Mouse (Mus musculus): ENCODE results near the gene Rbfox2.
A peak's percentile ranks its signal among the peaks of the same experiment; 100 is the strongest.

Rbfox2 gene

DNA sequence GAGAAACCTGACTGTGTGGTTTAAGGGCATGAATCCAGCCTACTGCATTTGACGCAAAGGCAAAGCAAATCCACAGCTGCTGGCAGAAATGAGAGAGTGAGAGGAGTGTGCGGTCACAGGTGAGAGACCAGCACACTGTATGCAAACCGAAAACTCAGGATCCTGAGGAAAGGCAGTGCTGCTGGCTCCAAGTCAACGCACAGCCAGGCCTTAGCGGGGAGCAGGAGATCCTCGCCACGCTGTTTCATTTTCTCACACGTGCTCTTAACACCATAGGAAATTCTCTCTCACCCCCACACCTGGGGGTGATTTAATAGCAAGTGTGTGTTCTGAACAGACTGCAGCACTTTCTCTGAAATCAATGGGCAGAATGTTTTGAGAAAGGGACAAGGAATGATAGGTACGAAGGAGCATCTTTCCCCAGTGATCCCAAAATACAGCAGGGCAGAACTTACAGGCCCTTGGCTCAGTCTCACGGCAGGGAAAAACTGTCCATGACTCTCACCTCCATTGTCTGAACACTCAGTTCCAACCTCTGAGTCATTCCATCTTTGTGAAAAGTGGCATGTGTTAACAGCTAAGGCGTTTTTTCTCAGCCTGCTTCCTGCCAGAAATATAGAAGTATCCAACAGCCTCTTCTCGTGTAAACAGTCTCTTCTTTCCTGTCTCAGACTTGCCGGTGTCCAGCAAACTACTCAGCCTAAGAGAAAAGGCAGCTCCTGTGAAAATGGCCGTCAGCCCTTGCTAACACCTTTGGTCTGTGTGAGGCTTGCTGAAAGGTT, 114.5 kb downstream of the Rbfox2 start:
- no peak for DNase-seq (ENCODE audit: low read depth, low spot score)

DNA sequence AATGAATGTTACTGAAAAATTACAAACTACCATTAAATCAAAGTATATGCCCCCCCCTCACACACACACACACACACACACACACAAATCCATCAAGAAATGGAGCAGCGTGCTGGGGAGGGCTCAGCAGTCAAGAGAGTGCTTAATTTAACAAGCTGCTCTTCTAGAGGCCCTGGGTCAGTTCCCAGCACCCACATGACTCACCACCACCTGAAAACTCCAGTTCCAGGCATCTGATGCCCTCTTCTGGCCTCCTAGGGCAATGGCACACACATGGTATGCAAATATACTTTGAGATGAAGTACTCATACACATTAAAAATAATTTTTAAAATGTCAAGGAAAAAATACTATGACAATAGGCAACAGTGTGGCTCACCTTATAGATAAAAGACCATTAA, 120.7 kb downstream of the Rbfox2 start:
- no peak for DNase-seq (ENCODE audit: low read depth, low spot score)

DNA sequence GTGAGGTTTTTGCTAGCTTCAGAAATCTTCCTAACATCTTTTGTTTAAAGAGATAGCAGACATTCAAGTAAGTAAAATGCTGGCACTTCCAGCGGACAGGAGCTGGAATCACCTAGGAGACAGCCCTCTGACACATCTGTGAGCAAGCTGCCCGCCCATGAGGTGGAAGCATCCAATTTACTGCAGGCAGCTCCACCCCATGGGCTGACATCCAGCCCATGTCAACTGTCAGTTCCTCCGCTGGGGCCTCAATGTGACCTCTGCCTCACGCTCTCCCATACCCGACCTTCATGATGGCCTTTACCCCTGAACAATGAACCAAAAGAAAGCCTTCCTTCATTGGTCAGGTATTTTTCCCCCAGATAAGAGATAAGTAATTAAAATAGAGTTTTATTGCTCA, 121.2 kb downstream of the Rbfox2 start:
- DNase-seq (ENCODE audit: low read depth, low spot score): no peak

DNA sequence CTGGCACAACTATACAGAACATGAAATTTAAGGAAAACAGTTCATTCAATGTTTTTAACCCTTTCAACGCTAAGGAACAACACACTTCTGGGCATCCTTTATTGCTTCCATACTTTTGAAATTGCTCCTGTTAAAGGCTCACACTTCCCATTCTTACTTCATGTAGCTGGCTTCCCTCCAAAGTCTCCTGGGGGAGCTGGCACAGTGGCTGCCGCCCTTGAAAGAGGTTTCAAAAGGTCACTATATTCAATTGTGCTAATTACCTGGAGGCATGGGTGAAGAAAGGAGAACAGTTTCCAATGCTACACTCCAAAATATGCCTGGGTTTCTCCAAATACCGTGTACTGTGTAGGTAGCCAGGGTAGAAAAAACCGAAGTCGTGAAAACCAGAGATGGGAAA, 124.0 kb downstream of the Rbfox2 start:
- DNase-seq (ENCODE audit: low read depth, low spot score): no peak

DNA sequence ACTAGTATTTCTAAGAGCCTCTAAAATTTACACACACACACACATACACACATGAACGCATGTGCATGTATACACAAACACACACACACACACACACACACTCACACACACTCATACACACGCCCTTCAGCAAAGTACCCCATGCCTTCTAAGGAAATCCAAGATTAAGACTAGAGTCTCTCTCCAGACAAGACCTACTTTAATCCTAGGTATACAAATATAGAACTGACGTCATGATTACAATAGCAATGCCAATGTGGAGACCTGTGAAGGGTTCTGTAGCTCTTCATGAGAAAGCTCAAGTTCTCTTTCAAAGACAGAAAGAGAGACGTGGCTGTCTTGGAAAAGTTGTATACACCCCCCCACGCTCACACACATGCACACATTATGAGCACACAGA, 132.8 kb downstream of the Rbfox2 start:
- no peak for DNase-seq (ENCODE audit: low read depth, low spot score)

DNA sequence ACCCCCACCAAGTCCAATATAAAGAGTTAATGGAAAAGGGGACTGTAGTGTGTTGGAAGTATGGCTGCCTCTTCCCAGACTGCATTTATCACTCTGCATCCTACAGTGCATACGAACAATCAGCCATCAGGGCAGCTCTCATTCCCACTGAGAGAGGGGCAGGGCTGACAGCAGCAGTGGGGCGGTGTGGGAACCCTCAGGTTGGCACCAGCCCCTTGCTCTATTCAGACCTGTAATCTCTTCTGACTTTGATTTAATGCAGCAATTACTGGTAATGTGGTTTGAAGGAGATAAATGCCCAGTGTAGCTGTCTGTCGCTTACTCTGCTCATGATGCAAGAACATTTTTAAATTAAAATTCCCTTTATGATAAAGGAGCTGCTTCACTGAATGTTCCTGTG, 134.4 kb downstream of the Rbfox2 start:
- DNase-seq (ENCODE audit: low read depth, low spot score): no peak

DNA sequence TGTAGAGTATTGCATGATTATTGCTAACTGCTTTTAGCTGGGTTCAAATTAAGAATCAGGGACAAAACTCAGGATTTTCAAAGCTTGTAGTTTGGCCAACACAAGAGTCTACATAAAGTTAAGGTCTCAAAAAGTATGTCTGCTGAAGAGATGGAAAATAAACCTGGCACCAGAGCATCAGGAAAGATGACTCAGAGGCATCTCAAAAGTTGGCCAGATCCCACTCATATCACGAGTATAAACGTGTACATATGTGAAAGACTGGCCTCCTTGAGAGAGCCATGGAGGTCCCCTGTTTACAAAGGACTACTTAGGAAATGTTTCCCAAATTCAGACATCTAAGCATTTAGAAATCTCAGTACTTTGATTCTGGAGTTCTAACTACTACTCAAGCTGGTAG, 138.0 kb downstream of the Rbfox2 start:
- no peak for DNase-seq (ENCODE audit: low read depth, low spot score)

DNA sequence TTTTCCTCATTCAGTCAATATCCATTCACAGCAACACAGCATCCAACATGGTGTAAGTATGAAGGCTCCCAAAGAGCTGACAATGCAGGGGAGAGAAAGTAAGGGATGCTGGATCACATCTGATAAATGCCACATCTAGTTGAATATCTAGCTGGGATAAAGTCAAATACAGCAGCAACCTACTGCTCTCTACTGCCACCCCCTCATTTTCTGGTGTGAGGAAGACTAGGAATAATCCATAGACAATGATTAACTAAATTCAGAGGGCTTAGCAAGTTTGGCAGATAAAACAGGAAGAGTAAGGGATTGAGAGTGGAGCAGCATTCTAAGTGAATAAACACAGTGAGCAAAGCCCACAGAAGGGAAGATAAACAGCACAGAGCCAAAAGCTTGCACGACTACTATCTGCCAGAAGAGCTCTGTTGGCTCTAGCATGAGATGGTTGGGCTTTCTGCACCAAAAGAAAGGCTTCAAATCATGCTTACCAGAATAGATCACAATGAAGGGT, 140.5 kb downstream of the Rbfox2 start:
- DNase-seq (ENCODE audit: low read depth, low spot score): no peak

DNA sequence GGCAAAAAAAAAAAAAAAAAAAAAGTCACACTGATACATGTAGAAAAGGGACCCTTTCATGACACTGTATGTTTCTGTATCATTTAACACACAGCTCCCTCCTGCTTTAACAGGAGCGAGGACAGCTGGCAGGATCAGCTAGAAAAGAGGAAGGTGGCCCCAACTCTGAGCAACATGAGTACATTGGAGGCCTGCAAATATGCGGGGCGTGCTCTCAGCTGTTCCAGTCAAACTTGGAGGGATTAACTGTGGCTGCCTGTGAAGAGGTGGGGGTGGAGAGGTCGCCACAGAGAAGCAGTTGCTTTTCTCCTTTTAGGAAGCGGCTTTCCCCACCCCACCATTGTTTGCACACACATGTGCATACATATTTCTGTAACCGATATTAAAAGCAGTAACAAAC, 143.5 kb downstream of the Rbfox2 start:
- no peak for DNase-seq (ENCODE audit: low read depth, low spot score)

DNA sequence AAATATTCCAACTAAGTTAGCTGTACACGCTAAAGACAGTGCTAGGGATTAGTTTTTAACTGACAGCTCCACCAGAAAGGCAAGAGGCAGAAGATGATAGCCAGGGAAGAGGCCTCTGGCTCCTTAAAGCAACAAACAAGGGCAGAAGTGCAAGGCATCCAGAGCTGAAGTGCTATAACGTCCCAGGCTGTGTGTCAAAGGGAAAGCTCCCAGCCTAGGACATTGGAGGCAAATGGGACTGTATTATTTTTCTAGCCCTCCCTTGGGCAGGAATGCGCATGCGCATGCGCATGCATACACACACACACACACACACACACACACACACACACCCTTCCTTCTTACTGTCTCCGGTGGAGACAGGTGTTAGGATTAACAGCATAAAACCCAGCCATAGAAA, 143.9 kb downstream of the Rbfox2 start:
- DNase-seq (ENCODE audit: low read depth, low spot score): no peak

DNA sequence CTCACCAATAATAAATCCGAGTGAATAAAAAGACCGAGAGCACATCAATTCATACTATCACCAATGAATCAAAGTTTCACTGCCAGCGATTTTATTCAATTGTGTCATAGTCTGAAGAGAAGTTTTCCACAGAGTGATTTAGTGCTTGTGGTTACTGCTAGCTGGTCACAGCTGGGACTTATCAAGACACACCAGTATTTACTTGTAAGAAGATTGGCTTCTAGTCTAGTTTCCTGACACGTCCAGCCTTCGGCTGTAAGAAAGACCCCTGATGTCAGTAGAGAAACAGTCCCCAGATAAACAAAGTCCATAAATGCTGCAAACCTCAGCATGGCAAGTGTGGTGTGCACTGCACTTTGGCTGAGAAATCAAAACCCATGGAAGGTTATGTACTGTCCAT, 145.4 kb downstream of the Rbfox2 start:
- DNase-seq (ENCODE audit: low read depth, low spot score): no peak

DNA sequence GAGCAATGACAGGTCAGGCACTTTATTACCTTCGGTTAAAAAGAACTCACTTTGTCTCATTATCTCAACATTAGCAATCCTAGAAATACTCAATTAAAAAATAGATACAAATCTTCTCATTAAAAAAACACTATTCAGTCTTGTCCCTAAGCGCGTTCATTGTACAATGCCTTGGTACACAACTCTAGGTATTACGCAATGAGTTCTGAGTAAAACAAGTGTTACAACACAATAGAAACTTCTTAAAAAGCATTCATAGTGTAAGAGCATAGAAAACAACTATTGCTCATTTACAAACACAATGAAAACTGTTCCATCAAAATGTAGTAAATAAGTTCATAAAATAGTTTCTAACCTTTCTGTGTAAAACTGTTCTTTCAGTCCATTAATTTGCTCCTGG, 146.0 kb downstream of the Rbfox2 start:
- DNase-seq (ENCODE audit: low read depth, low spot score): no peak

DNA sequence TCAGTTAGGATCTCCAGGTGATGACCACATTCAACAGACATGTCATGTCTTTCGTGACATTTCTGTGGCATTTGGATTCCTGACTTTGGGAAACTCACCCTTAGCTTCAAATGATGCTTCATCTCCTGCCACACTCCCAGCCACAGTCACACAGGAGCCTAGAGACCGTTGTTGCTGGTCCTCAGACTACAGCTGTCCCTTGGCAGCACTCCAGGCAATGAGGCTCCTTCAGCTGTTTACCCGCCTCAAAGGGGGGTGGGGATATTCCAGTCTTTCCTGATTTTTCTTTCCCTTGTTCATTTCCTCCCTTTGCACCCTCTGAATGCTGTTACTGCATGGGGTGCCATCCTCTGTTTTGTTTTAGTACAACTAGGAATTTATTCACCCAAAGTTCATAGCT, 150.3 kb downstream of the Rbfox2 start:
- DNase-seq (ENCODE audit: low read depth, low spot score): no peak

DNA sequence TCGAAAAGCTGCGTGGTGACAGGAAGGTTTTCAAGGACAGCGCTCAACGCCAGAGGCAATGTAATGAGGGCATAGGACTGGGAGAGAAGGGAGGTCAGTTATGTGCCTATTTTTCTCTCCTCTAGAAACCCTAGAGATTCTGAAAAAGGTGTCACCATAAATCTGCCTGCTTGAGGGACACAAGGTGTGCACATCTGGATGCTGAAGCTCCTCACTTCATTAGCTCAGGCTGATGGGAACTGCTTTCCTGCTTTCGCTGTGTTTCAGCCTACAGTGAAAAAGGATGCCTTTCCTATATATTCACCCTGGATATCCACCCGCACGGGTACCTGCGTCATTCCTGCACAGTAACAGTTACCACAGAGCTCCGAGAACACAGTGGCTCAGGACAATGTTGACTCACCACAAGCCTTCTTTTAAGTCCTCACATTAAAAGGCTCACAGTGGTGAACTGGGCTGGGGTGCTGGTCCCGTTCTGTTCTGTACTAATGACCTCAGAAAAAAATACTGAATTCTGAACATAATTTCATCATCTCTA, 152.5 kb downstream of the Rbfox2 start:
- DNase-seq (ENCODE audit: low read depth, low spot score): no peak

DNA sequence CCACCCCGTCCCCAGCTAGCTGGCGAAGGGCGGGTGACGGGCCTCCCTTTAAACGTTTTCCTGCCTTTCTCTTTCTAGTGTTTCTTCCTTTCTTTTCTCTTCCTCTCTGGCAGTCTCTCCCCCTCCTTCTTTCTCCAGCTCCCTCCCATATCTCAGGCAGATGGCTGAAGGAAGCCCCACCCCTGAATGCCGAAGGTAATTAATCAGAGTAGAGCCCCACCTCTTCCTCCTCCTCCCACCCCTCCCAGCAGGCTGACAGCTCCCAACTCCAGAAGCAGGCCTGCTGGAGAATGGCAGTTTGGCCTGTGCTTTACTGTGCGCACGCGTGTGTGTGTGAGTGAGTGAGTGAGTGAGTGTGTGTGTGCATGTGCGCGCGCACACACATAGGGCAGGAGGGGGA, 153.2 kb downstream of the Rbfox2 start:
- peak; percentile 57 for DNase-seq (ENCODE audit: low read depth, low spot score)

DNA sequence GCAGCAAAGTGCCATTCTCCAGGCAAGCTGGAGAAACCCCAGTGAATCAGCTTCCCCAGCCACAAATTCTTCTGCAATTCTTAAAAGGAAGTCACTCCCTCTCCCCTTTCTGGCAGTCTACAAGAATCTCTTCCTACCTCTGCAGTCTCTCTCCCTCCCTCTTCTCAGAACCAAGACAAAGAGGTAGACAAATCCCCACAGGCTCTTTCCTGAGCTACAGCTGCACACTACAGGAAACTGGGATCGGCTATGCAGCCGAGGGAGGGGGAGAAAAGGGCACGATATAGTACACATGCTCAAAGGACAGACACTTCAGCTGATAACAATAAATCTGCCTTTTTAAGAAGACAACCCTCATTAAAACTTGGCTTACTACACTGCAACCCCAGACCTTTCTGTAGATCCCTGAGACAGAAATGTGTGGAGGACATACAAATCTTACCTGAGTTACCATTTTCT, 153.7 kb downstream of the Rbfox2 start:
- DNase-seq (ENCODE audit: low read depth, low spot score): no peak

DNA sequence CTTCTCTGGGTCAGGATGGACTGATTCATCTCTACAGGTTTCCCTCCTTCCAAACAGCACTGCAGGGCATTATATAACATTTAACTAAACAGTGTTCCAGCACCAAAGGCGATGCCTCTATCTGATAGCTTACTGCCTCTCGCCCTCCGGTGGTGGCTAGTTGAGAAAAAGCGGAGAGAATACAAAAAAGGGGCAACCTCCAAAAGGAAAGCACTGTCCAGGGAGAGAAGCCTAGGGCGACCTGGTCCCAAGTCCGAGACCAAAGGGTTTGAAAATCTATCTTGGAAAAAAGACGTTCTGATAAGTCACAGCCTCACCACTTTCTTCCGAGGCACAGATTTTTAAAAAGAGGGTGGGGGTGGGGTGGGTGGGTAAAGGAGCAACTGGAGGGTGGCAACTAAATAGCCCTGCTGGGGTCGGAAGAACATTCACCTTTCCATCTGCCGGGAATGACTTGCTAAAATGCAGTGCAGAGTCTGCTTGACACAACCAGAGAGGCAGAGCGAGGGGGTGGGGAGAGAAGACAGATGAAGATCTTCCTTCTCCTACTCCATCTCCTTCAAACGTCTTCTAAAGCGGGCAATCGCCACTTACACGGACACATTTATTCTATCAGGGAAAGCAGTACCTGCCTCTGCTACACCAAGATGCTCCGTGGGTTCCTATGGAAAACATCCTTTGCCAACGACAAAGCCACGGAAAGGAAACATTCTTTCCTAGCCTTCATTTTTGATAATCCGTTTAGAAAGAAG, 154.3 kb downstream of the Rbfox2 start:
- no peak for DNase-seq (ENCODE audit: low read depth, low spot score)

DNA sequence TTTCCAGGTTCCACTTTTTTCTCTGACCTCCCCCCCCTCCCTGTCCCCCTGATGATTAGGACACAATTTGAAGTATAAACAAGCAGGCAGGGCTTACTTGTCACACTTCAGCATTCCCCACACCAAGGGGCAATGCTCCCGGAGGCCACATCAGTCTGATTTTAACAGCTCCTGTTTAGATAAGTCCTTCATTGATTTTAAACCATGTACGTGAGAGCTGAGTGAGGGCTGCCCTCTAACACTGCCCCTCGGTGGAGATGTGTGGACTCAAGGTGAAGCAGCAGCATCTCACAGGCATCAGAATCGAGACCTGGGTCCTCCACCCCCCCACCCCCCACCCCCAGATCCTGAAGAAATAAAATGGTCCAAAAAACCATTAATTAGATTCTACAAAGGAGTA, 155.0 kb downstream of the Rbfox2 start:
- no peak for DNase-seq (ENCODE audit: low read depth, low spot score)

DNA sequence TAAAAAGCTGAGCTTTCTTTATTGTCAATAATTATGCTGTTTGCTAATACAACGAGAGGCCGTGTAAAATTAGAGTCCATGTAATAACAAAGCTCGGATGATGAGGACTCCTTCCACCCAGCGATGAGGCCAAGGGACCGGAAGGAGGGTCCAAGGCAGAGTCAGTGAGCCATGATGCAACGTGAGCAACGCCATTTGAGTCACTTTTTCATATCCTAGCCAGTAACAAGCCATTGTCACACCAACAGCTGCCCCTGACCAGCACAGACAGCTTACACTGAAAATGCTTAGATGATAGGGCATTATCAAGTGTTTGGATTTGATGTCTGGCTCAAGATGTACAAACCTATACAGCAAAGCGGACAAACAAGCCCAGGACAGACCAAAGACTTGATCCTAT, 155.6 kb downstream of the Rbfox2 start:
- no peak for DNase-seq (ENCODE audit: low read depth, low spot score)

DNA sequence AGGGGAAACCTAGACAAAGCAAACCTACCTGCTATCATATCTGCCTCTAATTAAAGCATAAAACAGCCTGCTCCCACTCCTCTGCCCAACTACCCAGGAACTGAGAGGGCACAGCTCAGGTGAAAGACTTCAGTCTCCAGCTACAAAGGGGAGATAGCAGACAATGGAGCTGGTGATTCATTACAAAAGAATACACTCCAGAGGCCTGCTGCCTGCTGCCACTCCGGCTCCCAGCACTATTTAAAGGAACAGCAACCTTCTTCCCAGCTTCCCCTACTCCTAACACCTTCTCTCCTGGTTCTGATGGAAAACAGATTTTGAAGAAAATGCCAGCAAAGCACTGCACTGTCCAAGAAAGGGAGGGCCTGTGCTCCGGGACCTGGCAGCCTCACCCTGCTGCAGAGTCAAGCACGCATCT, 156.4 kb downstream of the Rbfox2 start:
- no peak for DNase-seq (ENCODE audit: low read depth, low spot score)

DNA sequence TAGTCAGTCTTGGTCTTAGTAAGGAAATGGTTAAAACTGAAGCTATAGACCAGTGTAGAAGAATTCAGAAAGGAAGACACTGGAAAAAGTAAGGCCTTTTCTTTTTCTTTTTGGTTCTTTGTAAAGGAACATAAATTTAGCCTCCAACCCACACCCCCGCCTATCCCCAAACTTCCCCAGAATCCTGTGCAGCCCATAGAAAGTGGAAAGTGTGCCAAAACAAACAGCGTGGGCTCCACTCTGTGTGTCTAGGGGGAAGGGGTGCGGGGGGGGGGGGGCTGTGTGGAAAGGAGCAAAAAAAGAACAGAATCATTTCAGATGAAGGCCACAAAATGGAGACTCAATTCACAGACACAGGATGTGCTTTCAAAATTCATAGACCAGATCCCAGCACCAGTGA, 156.8 kb downstream of the Rbfox2 start:
- no peak for DNase-seq (ENCODE audit: low read depth, low spot score)

DNA sequence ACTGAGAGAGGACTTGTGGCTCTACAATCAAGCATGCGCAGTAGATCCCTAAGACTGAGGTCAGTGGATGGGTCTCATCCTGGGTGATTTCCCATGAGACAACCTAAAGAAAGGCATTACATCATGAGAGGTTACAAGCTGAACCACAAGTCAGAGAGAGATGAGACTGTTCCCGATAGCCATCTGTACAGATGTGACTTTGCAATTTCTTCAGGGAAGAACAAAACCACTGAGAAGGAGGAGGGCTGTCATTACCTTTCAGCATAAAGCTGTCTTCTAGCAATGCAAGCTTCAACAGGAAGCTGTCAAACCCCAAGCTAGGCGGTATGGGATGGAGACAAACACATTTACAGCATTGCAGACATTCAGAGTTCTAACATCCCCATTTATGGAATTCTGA, 157.3 kb downstream of the Rbfox2 start:
- DNase-seq (ENCODE audit: low read depth, low spot score): no peak

DNA sequence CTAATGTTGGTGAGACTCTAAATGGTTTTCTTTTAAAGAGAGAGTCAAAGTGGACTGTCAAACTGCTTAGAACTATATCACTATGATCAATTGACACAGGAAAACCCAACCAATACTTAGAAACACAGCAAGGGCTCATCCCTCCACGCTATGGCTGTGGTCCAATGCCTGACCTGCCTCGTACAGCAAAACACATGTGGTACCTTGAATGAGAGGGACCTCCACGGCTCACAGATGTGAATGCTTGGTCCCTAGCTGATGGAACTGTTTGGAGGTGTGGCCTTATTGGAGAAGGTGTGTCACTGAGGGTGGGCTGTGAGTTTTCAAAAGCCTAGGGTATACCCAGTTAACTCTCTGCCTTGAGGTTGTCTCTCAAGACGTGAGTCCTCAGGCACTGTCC, 159.9 kb downstream of the Rbfox2 start:
- DNase-seq (ENCODE audit: low read depth, low spot score): no peak
